Mouse (Mus musculus) liver, postnatal 0 days (tissue): ENCODE measurements around the gene Xbp1. TPM values are rescaled to one million over a fixed set of nuclear protein-coding genes. Genes with fewer than 3 reads are reported as not detected.

Experiments used
- ATAC-seq: fragments of 200-750 bp; cut with Nextera tagmentation; 2 replicates; pipeline ENCODE4 v1.8.0; 2017; ENCODE audit warnings: mild to moderate bottlenecking, moderate library complexity
- DNase-seq: peaks from one replicate; pipeline ENCODE4 v3.0.0-alpha.2; 2016
- H3K27ac ChIP-seq: fragments of 300-500 bp; sonication (generic); 2 replicates; pipeline ENCODE4 v1.5.1; 2014; ENCODE audit warnings: antibody characterized with exemption, moderate library complexity, mild to moderate bottlenecking, low read depth
- H3K27me3 ChIP-seq: fragments of 300-500 bp; sonication (generic); 2 replicates; pipeline ENCODE4 v1.6.1; 2014; ENCODE audit warnings: low read length, control low read depth, mixed read lengths; ENCODE audit not compliant: insufficient read depth
- H3K36me3 ChIP-seq: fragments of 300-500 bp; sonication (generic); replicated peaks from 2 replicates; pipeline ENCODE4 v1.6.1; 2014; ENCODE audit warnings: mild to moderate bottlenecking, control low read depth, low read length, moderate library complexity, mixed read lengths; ENCODE audit not compliant: insufficient read depth
- H3K4me1 ChIP-seq: fragments of 300-500 bp; sonication (generic); 2 replicates; pipeline ENCODE4 v1.6.1; 2014; ENCODE audit warnings: antibody characterized with exemption, mild to moderate bottlenecking, control low read depth; ENCODE audit not compliant: insufficient read depth
- H3K4me2 ChIP-seq: fragments of 300-500 bp; sonication (generic); 2 replicates; pipeline ENCODE4 v1.6.1; 2014; ENCODE audit warnings: low read depth, mild to moderate bottlenecking, low read length, moderate library complexity, mixed read lengths
- H3K4me3 ChIP-seq: fragments of 300-500 bp; sonication (generic); 2 replicates; pipeline ENCODE4 v1.5.1; 2014; ENCODE audit warnings: low read depth, low read length
- H3K9ac ChIP-seq: fragments of 300-500 bp; sonication (generic); replicated peaks from 2 replicates; pipeline ENCODE4 v1.6.1; 2014; ENCODE audit warnings: mild to moderate bottlenecking, moderate library complexity
- H3K9me3 ChIP-seq: fragments of 300-500 bp; sonication (generic); 2 replicates; pipeline ENCODE4 v1.6.1; 2016; ENCODE audit warnings: mild to moderate bottlenecking, control low read depth, low read length, mixed read lengths
- CTCF ChIP-seq: sonication (generic); IDR thresholded peaks from 2 replicates; pipeline ENCODE4 v1.5.1; 2016; ENCODE audit warnings: antibody characterized with exemption, low read depth
- EP300 ChIP-seq: IDR thresholded peaks from 2 replicates; pipeline ENCODE4 v1.6.1; 2016; ENCODE audit warnings: antibody characterized with exemption, low read depth, mild to moderate bottlenecking
- WGBS: fragments of 180-500 bp; shearing (Covaris S2); extraction: QIAGEN DNeasy Blood & Tissue Kit; methylation state at CpG from one replicate; pipeline ENCODE4 v1.1.7; 2014; ENCODE audit not compliant: insufficient replicate concordance; 5-methylcytosine and 5-hydroxymethylcytosine counted together
- polyA plus RNA-seq: library from polyadenylated mRNA; unstranded; fragments of >200 nt; fragmentation: Nextera tagmentation; extraction: Ambion mirVana; gene quantifications from 2 replicates; pipeline ENCODE4 v1.2.1, GENCODE M21; 2015

Gene Xbp1
- polyA plus RNA-seq, 1 experiment from 2014 or later = 119 TPM

GRCm38 (mm10) chr11:5522798-5523415 lies 2.4 kb downstream of the Xbp1 start:
- Histone ChIP-seq H3K4me1 (peaks cover 26% of the 10 kb centered on the region), H3K9me3 (no peaks in the 10 kb centered on the region), H3K36me3 (peaks cover 48% of the 10 kb centered on the region), H3K4me3 (peak overlapping the region; percentile 98), H3K27ac (no peak overlapping the region), H3K9ac (peak overlapping the region; percentile 53), H3K27me3 (no peaks in the 10 kb centered on the region), H3K4me2 (peak overlapping the region; percentile 75)
- ATAC-seq (no peak), DNase-seq (no peak)
- no peak for TF ChIP-seq CTCF
- TF ChIP-seq EP300 = no peak
- 87% methylated on average over 11 of the region's 11 CpGs for WGBS

- Histone ChIP-seq H3K4me1 (peaks cover 18% of the 10 kb centered on the region), H3K4me3 (no peak overlapping the region), H3K9ac (no peak overlapping the region), H3K4me2 (no peak overlapping the region), H3K9me3 (no peaks in the 10 kb centered on the region), H3K36me3 (peaks cover 67% of the 10 kb centered on the region), H3K27ac (no peak overlapping the region), H3K27me3 (no peaks in the 10 kb centered on the region)
- WGBS = 76% methylated on average over 4 of the region's 4 CpGs
- DNase-seq (no peak), ATAC-seq (no peak)
- TF ChIP-seq EP300 (no peak), CTCF (no peak)
These were observed 5.0 kb downstream of the Xbp1 start for GRCm38 (mm10) chr11:5525418-5525817.

DNA sequence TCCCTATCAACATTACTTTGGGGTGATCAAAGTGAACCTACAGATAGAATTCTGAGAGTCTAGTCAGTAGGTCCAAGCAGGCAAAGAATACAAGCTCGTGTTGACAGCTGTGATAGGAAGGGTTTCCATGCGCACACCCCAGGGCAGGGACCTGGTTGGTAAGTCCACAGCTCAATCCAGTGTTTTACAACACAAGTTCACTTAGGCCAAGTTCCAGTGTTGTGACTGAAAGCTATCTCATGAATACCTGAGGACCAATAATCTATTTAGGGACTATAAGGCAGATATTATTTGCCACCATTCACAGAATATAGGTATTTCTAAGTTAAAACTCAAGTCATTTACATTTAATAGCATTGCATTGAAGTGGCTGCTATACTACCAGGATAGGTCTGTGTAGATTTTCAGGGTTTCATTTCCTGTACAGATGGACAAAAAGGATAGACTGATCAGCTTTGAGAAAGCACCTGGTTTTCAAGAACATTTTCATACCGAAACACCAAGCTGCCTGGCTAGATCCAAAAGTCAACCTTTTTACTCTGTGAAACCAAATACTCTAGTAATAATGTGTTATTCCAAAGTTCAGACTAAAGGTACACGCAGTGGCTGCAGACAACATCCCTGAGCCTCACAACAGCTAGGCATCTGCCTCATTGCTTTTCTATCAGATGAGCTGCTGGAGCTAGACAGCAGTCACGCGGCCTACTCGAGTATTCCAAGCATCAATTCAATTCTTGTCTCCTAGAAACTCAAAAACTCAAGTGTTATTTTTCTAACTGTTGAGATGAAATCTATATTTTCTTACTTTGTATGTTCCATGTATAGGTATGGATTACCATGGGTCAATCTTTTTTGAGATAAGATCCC lies 6.3 kb downstream of the Xbp1 start:
- peak overlapping the region; percentile 36; the same call in 1 of the 2 replicates for H3K27ac ChIP-seq
- TF ChIP-seq EP300 = no peak
- no peak for TF ChIP-seq CTCF

GRCm38 (mm10) chr11:5527865-5528523 lies 7.5 kb downstream of the Xbp1 start:
- TF ChIP-seq EP300 (no peak), CTCF (no peak)
- Histone ChIP-seq H3K27me3 (no peaks in the 10 kb centered on the region), H3K4me1 (peaks cover 10% of the 10 kb centered on the region; the same call in 1 of the 2 replicates), H3K9ac (no peak overlapping the region), H3K4me3 (no peak overlapping the region), H3K9me3 (no peaks in the 10 kb centered on the region), H3K4me2 (no peak overlapping the region), H3K27ac (no peak overlapping the region), H3K36me3 (peaks cover 84% of the 10 kb centered on the region)
- no peak for DNase-seq
- no peak for ATAC-seq
- WGBS = 85% methylated on average over 5 of the region's 5 CpGs

More for the DNA sequence above, 6.3 kb downstream of the Xbp1 start:
- DNase-seq (no peak), ATAC-seq (no peak)
- Histone ChIP-seq H3K4me1 (peaks cover 18% of the 10 kb centered on the region), H3K4me2 (no peak overlapping the region), H3K27me3 (no peaks in the 10 kb centered on the region), H3K9me3 (no peaks in the 10 kb centered on the region), H3K36me3 (peaks cover 80% of the 10 kb centered on the region), H3K4me3 (no peak overlapping the region), H3K9ac (no peak overlapping the region; the same call in 1 of the 2 replicates)
- WGBS = 73% methylated on average over 7 of the region's 7 CpGs

DNA sequence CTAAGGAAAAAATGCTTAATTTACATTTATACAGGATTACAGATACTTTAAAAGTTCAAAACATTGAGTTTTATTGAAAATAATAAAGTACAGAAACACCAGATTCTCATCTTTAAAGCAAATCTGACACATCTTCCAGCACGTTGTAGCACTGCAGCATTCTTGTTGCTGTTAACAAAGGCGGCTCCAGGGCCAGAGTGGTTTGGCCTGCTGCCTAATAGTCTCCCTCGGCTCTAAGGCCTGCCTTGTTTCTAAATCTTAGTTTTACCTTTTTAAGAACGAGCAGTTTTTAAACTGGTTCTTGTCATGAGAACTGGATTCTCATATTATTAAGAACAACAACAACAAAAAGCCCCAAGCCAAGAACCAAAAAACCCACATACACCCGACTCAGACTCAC lies 8.4 kb downstream of the Xbp1 start:
- no peaks in the 10 kb centered on the region for H3K9me3 ChIP-seq
- H3K4me2 ChIP-seq = no peak overlapping the region
- peaks cover 3% of the 10 kb centered on the region; the same call in 1 of the 2 replicates for H3K4me1 ChIP-seq
- no peak overlapping the region for H3K4me3 ChIP-seq
- H3K9ac ChIP-seq = no peak overlapping the region
- ATAC-seq (no peak), DNase-seq (no peak)
- no peak overlapping the region for H3K27ac ChIP-seq
- 66% methylated on average over 5 of the region's 5 CpGs for WGBS
- H3K27me3 ChIP-seq = no peaks in the 10 kb centered on the region
- H3K36me3 ChIP-seq = peaks cover 85% of the 10 kb centered on the region
- TF ChIP-seq EP300 (no peak), CTCF (no peak)

- TF ChIP-seq EP300 (no peak), CTCF (no peak)
- DNase-seq (no peak), ATAC-seq (no peak)
- Histone ChIP-seq H3K4me2 (no peak overlapping the region), H3K9ac (no peak overlapping the region), H3K4me1 (0 out of 2 replicates have a peak, but pooled peaks cover under 1% of the 10 kb centered on the region), H3K27ac (no peak overlapping the region), H3K4me3 (no peak overlapping the region), H3K9me3 (no peaks in the 10 kb centered on the region), H3K27me3 (no peaks in the 10 kb centered on the region), H3K36me3 (peaks cover 83% of the 10 kb centered on the region)
- WGBS = 73% methylated on average over 5 of the region's 5 CpGs
These were observed 9.7 kb downstream of the Xbp1 start for GRCm38 (mm10) chr11:5530172-5530571.
